Mouse (Mus musculus) bone marrow macrophage, adult 2 months (primary cell): ENCODE data around the gene Bmf.
A peak's percentile ranks its signal among the peaks of the same experiment; 100 is the strongest.

Experiments used
- CTCF ChIP-seq: IDR thresholded peaks from 2 replicates; pipeline ENCODE4 v1.5.1; 2012; ENCODE audit warnings: low read depth, mild to moderate bottlenecking, low read length, moderate library complexity
- POLR2A ChIP-seq: IDR thresholded peaks from 2 replicates; pipeline ENCODE4 v1.6.1; 2012; ENCODE audit warnings: mild to moderate bottlenecking, low read depth, low read length, borderline replicate concordance

GRCm38 (mm10) chr2:118539881-118540516 is 9.5 kb downstream of the Bmf start:
- TF ChIP-seq CTCF, result peak; percentile 31; the same call in 1 of the 2 replicates
- TF ChIP-seq POLR2A, result no peak
